Mouse (Mus musculus): ENCODE data around the gene Rpl13a. TPM values are rescaled to one million over a fixed set of nuclear protein-coding genes. Genes with fewer than 3 reads are reported as not detected.
"Not testable (repeated sequence)": the region's sequence is repeated elsewhere in the genome, so short reads cannot be mapped to it uniquely, and the experiment has no call there.

The Rpl13a gene
- polyA plus RNA-seq, 1 experiment from 2014 or later, result 977 TPM

GRCm38 (mm10) chr7:45154096-45154992 is 25.8 kb upstream of the Rpl13a start, which contains the start of the genes Pih1d1 and Aldh16a1:
Gene Pih1d1 (plus strand): TSS chr7:45154303.
Gene Aldh16a1 (minus strand): TSS chr7:45154584.
- Histone ChIP-seq H3K4me1 (peaks cover 17% of the 10 kb centered on the region), H3K36me3 (peaks cover 22% of the 10 kb centered on the region), H3K4me2 (replicated peaks) (peak within 1 kb of the TSS; percentile 73), H3K27ac (peak within 1 kb of the TSS; percentile 94), H3K4me3 (peak within 1 kb of the TSS; percentile 64), H3K27me3 (no peaks in the 10 kb centered on the region), H3K9me3 (replicated peaks) (no peaks in the 10 kb centered on the region), H3K9ac (peak within 1 kb of the TSS; percentile 81)
- ATAC-seq (ENCODE audit: low FRiP score), result peak; percentile 96
- WGBS, result 5% methylated on average over 69 of the region's 69 CpGs

- Histone ChIP-seq H3K4me2 (replicated peaks) (peak overlapping the region; percentile 73), H3K27ac (peak overlapping the region; percentile 94), H3K27me3 (no peaks in the 10 kb centered on the region), H3K36me3 (peaks cover 15% of the 10 kb centered on the region), H3K4me3 (peak overlapping the region; percentile 64), H3K4me1 (peaks cover 17% of the 10 kb centered on the region), H3K9me3 (replicated peaks) (no peaks in the 10 kb centered on the region), H3K9ac (peak overlapping the region; percentile 81)
- WGBS, result 2% methylated on average over 5 of the region's 5 CpGs
- 0 out of 2 replicates have a peak, but pooled peaks have one; percentile 2 for ATAC-seq (ENCODE audit: low FRiP score)
Measured at GRCm38 (mm10) chr7:45153586-45153985, 25.0 kb upstream of the Rpl13a start.

GRCm38 (mm10) chr7:45153052-45153451 is 24.5 kb upstream of the Rpl13a start:
- Histone ChIP-seq H3K9ac (peak overlapping the region; percentile 81; the same call in 1 of the 2 replicates), H3K4me2 (replicated peaks) (peak overlapping the region; percentile 73), H3K4me1 (peaks cover 17% of the 10 kb centered on the region)
- H3K9me3 ChIP-seq (replicated peaks); H3K36me3 ChIP-seq; ATAC-seq (ENCODE audit: low FRiP score); H3K27me3 ChIP-seq; H3K4me3 ChIP-seq; H3K27ac ChIP-seq: not testable (repeated sequence)
- 95% methylated on average over 2 of the region's 2 CpGs for WGBS

DNA sequence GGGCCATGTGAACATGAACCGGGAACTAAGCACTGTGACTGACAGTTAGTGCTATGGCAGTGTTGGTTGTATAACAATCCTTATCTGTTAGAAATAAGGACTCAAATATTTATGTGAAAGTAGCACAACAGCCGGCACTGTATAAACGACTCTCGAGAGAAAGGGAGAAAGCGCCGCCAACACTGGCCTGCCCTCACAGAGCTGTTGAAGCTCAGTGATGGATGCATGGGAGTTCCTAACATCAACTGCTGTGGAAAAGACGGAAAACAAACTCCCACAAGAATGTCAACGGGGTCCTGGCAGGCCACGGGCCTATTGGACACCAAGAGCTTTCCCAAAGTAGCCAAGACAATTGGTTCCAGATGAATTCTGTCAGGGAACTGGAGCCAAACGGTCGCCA is 22.7 kb upstream of the Rpl13a start:
- ATAC-seq (ENCODE audit: low FRiP score), result no peak
- Histone ChIP-seq H3K4me2 (replicated peaks) (no peak overlapping the region), H3K36me3 (peaks cover 5% of the 10 kb centered on the region; the same call in 1 of the 2 replicates), H3K27me3 (no peaks in the 10 kb centered on the region), H3K9ac (no peak overlapping the region), H3K9me3 (replicated peaks) (no peaks in the 10 kb centered on the region), H3K4me3 (no peak overlapping the region), H3K27ac (no peak overlapping the region), H3K4me1 (peaks cover 17% of the 10 kb centered on the region)
- 50% methylated on average over 11 of the region's 11 CpGs for WGBS

GRCm38 (mm10) chr7:45150321-45150720 is 21.8 kb upstream of the Rpl13a start:
- no peak overlapping the region for H3K4me2 ChIP-seq (replicated peaks)
- H3K27ac ChIP-seq, result no peak overlapping the region
- H3K9ac ChIP-seq, result peak overlapping the region; percentile 36
- H3K36me3 ChIP-seq, result peaks cover 11% of the 10 kb centered on the region; the same call in 1 of the 2 replicates
- 57% methylated on average over 4 of the region's 4 CpGs for whole genome bisulfite sequencing
- H3K4me3 ChIP-seq, result no peak overlapping the region
- H3K9me3 ChIP-seq (replicated peaks), result no peaks in the 10 kb centered on the region
- peaks cover 17% of the 10 kb centered on the region for H3K4me1 ChIP-seq
- H3K27me3 ChIP-seq, result no peaks in the 10 kb centered on the region
- ATAC-seq (ENCODE audit: low FRiP score), result no peak

DNA sequence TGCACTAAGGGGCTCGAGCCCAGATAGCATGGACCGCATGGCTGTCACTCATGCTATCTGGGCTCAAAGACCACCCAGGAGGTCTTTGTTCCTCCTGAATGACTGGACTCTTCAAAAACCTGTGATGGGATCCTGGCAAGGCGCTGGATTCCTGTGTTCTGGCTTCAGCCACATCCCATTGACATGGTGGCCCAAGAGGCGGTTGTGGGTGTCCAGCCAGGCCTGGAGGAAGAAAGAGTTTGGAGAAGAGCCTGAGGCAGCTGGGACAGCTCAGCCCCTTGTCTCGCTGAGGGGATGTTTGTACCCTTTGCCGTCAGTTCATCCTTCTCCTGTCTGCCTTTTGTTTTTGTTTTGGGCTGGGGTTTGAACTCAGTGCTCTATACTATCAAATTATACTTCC is 21.0 kb upstream of the Rpl13a start:
- H3K9me3 ChIP-seq (replicated peaks), result no peaks in the 10 kb centered on the region
- H3K4me2 ChIP-seq (replicated peaks), result no peak overlapping the region
- peaks cover 19% of the 10 kb centered on the region for H3K36me3 ChIP-seq
- peaks cover 12% of the 10 kb centered on the region for H3K4me1 ChIP-seq
- no peak for ATAC-seq (ENCODE audit: low FRiP score)
- H3K27ac ChIP-seq, result no peak overlapping the region
- no peaks in the 10 kb centered on the region for H3K27me3 ChIP-seq
- 31% methylated on average over 6 of the region's 6 CpGs for WGBS
- H3K4me3 ChIP-seq, result no peak overlapping the region
- no peak overlapping the region for H3K9ac ChIP-seq

DNA sequence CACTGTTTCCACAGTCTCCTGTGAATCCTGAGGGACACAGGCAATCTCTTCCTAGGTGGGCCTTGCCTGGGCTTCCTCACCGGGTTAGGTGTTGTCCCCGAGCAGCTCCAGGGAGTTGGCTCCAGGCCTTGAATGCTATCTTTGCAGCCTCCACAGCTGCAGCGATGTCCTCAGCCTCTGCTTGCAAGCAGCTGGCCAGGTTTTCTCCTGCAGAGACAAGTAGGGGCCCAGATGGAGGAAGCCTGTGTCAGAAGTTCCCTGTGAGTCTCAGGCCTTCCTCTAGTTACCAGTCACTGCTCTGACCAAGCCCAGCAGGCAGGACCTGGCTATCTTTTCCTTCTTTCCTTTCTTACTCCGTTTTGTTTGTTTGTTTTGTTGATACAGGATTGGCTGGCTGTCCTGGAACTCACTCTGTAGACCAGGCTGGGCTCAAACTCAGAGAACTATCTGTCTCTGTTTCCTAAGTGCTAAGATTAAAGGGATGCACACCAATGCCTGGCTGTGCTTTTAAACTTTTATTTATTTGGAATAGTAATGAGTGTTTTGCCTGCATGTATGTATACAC is 20.1 kb upstream of the Rpl13a start:
- Histone ChIP-seq H3K9ac (no peak overlapping the region), H3K9me3 (replicated peaks) (no peaks in the 10 kb centered on the region), H3K36me3 (peaks cover 28% of the 10 kb centered on the region), H3K27me3 (no peaks in the 10 kb centered on the region), H3K4me3 (no peak overlapping the region), H3K4me1 (peaks cover 11% of the 10 kb centered on the region), H3K4me2 (replicated peaks) (no peak overlapping the region), H3K27ac (no peak overlapping the region)
- no peak for ATAC-seq (ENCODE audit: low FRiP score)
- WGBS, result 62% methylated on average over 4 of the region's 4 CpGs

DNA sequence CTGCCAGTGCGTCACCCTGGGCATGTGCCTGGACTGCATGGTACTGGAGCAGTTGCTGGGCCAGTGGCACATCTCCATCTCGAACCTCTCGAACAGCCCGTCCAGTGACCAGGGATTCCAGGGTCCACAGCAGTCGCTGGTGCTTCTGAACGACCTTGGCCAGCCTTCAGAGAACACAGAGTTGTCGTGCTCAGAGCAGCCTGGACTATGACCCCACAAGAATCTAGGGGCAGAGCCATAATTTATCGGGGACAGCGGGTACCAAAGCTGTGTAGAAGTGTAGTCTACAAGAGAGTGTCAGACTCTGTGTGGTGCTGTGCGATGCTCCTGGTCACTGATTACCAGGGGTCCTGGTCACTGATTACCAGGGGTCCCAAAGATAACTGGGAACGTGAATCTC is 19.3 kb upstream of the Rpl13a start:
- no peak for ATAC-seq (ENCODE audit: low FRiP score)
- Histone ChIP-seq H3K4me2 (replicated peaks) (no peak overlapping the region), H3K27ac (no peak overlapping the region), H3K9ac (no peak overlapping the region), H3K27me3 (no peaks in the 10 kb centered on the region), H3K4me1 (peaks cover 7% of the 10 kb centered on the region), H3K4me3 (no peak overlapping the region), H3K36me3 (peaks cover 36% of the 10 kb centered on the region), H3K9me3 (replicated peaks) (no peaks in the 10 kb centered on the region)
- WGBS, result 85% methylated on average over 11 of the region's 11 CpGs

DNA sequence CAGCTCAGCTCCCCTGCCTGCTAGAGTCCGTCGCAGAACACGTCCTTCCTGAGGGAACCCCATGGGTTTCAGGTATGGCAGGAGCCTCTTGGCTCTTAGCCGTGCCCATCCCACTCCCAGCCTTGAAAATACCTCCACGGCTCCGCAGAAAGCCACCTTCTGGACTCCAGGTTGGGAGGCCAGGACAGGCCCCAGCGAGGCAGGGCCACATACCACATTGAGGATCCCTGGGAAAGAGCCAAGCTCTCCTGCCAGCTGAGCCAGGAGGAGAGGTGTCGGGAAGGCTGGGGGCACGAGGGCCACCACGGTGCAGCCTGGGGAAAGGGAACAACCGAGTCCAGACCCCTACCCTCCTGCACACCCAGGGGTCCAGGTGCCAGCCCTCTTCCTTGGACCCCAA is 18.7 kb upstream of the Rpl13a start:
- H3K27ac ChIP-seq, result no peak overlapping the region
- no peaks in the 10 kb centered on the region for H3K9me3 ChIP-seq (replicated peaks)
- H3K9ac ChIP-seq, result no peak overlapping the region
- H3K36me3 ChIP-seq, result peaks cover 42% of the 10 kb centered on the region
- H3K4me1 ChIP-seq, result peaks cover 7% of the 10 kb centered on the region
- no peak for ATAC-seq (ENCODE audit: low FRiP score)
- no peak overlapping the region for H3K4me3 ChIP-seq
- 93% methylated on average over 11 of the region's 11 CpGs for WGBS
- no peak overlapping the region for H3K4me2 ChIP-seq (replicated peaks)
- no peaks in the 10 kb centered on the region for H3K27me3 ChIP-seq

- ATAC-seq (ENCODE audit: low FRiP score), result no peak
- H3K4me3 ChIP-seq, result no peak overlapping the region
- no peaks in the 10 kb centered on the region; the same call in 1 of the 2 replicates for H3K4me1 ChIP-seq
- H3K27ac ChIP-seq, result no peak overlapping the region
- no peak overlapping the region for H3K9ac ChIP-seq
- H3K9me3 ChIP-seq (replicated peaks), result no peaks in the 10 kb centered on the region
- H3K4me2 ChIP-seq (replicated peaks), result no peak overlapping the region
- H3K36me3 ChIP-seq, result peaks cover 47% of the 10 kb centered on the region
- WGBS, result 95% methylated on average over 8 of the region's 8 CpGs
- no peaks in the 10 kb centered on the region for H3K27me3 ChIP-seq
Measured at GRCm38 (mm10) chr7:45145460-45145859, 16.9 kb upstream of the Rpl13a start.

DNA sequence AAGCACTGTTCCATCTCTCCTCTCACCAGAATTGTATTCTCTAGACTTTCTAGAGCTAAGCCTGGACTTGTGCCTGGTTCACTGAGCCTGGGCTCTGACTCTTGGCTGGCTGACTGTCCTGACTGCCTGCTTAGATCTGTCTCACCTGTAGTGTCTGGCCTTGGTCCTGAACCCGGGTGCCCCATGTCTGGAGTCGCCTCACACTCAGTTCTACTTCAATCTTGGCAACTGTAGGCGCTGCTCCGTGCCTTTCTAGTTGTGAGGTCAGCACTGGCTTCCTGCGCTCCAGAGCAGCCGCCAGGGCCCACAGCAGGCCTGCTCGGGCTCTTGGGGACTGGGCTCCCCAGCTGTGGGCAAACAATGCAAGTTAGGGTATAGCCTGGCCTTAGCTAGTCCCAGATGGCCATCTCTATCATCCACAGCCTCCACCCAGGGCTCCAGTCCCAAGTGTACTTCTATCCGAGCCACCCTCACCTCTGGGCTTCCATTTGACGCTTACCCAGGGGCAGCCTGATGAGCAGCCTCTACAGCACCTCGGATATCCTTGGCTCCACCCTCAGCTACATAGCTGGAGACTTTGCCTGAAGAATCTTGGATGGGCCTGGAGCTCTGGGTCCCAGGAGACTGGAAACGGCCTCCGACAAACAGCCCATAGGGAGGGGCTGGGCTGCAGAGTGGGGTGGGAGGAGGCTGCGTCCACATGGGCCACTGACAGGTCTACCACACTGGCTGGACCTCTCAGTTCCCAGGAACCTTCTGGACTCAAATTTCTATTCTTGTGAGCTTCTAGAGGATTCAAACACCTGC is 16.0 kb upstream of the Rpl13a start:
- no peak overlapping the region for H3K4me3 ChIP-seq
- no peaks in the 10 kb centered on the region for H3K9me3 ChIP-seq (replicated peaks)
- H3K4me2 ChIP-seq (replicated peaks), result no peak overlapping the region
- 87% methylated on average over 13 of the region's 13 CpGs for WGBS
- no peaks in the 10 kb centered on the region for H3K27me3 ChIP-seq
- no peak for ATAC-seq (ENCODE audit: low FRiP score)
- no peak overlapping the region for H3K9ac ChIP-seq
- no peaks in the 10 kb centered on the region; the same call in 1 of the 2 replicates for H3K4me1 ChIP-seq
- H3K27ac ChIP-seq, result no peak overlapping the region
- H3K36me3 ChIP-seq, result peaks cover 47% of the 10 kb centered on the region

DNA sequence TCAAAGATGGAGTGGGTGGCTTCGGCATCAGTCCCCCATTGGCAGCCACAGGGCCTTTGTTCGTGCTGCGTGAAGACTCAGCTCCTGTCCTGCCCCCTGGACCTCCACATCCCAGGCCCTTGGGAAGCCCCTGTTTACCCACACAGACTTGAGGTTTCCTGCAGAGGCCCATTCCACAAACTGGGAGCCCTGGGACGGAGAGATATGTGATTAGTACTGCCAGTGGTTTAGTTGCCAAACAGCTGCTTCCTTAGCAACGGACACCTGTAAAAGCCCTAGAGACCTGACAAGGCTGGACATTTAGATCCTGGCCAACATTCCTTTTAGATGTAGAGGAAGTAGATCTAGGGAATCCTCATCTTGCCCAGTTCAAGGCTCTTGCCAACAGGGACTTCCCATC is 13.4 kb upstream of the Rpl13a start:
- no peak overlapping the region for H3K4me2 ChIP-seq (replicated peaks)
- 89% methylated on average over 5 of the region's 5 CpGs for WGBS
- no peaks in the 10 kb centered on the region for H3K4me1 ChIP-seq
- H3K9ac ChIP-seq, result no peak overlapping the region
- no peak for ATAC-seq (ENCODE audit: low FRiP score)
- no peak overlapping the region for H3K27ac ChIP-seq
- no peak overlapping the region for H3K4me3 ChIP-seq
- no peaks in the 10 kb centered on the region for H3K9me3 ChIP-seq (replicated peaks)
- H3K27me3 ChIP-seq, result peaks cover 8% of the 10 kb centered on the region
- H3K36me3 ChIP-seq, result peaks cover 44% of the 10 kb centered on the region

All from hindbrain, embryonic 12.5 days (tissue).